Mouse (Mus musculus): ENCODE measurements at regions not wholly inside any gene's neighbourhood (a gene's known extent, or its start where the extent isn't known, plus 50 kb on each side); places are given as distances from the start of the nearest gene placed in this dataset.

GRCm38 (mm10) chr8:126807171-126807768 is 138.4 kb downstream of the Tomm20 start:
- Histone ChIP-seq H3K9ac (ENCODE audit: insufficient read depth, low read depth) (no peak overlapping the region), H3K4me3 (replicated peaks in 1 of 3; ENCODE audit: low read depth in 2 of 3, low read length in 2 of 3, poor library complexity in 1 of 3) (no peak overlapping the region), H3K27ac (ENCODE audit: insufficient read depth, low read depth) (no peak overlapping the region), H3K4me1 (ENCODE audit: control insufficient read depth in 1 of 2, insufficient read depth in 2 of 2) (peaks cover 44 to 65% of the 10 kb centered on the region in 2 experiments), H3K27me3 (replicated peaks) (peaks cover 10% of the 10 kb centered on the region), H3K36me3 (replicated peaks in 1 of 2; ENCODE audit: control insufficient read depth in 1 of 2, insufficient read depth in 1 of 2, low read length in 1 of 2) (peaks cover 0 to 2% of the 10 kb centered on the region in 2 experiments), H3K4me2 (ENCODE audit: insufficient read depth, low read depth, poor library complexity, severe bottlenecking) (no peak overlapping the region), H3K79me2 (replicated peaks; ENCODE audit: control insufficient read depth, extremely low read depth, insufficient read depth, poor library complexity, severe bottlenecking) (no peaks in the 10 kb centered on the region), H3K9me3 (replicated peaks; ENCODE audit: low read length) (no peaks in the 10 kb centered on the region)
- dilution Hi-C loops (cut with MboI; ENCODE audit: extremely low pct_ligation_motif_present, extremely low pct_unique_long_range_greater_than_20kb, low sequenced_read_pairs) (no loop called here), in situ Hi-C loops (cut with MboI; ENCODE audit: low pct_ligation_motif_present, low pct_unique_long_range_greater_than_20kb, low sequenced_read_pairs) (no loop called here)
- TF ChIP-seq ZKSCAN1 (IDR thresholded peaks at IDR 0.05; ENCODE audit: borderline replicate concordance, low read depth, low read length) (no peak), USF2 (conservative IDR thresholded peaks at IDR 0.05; ENCODE audit: low read depth, low read length) (no peak), ELF1 (IDR thresholded peaks at IDR 0.05; ENCODE audit: low read depth, low read length) (no peak), NELFE (IDR thresholded peaks at IDR 0.05; ENCODE audit: low read depth, low read length) (no peak), GABPA (IDR thresholded peaks at IDR 0.05; ENCODE audit: insufficient replicate concordance, low read depth, low read length) (no peak), IRF4 (IDR thresholded peaks at IDR 0.05; ENCODE audit: low read depth, low read length) (no peak), USF1 (IDR thresholded peaks at IDR 0.05; ENCODE audit: low read depth, low read length) (no peak), MAFK (IDR thresholded peaks at IDR 0.05; ENCODE audit: insufficient replicate concordance, low read length) (no peak), NRF1 (IDR thresholded peaks at IDR 0.05; ENCODE audit: low read depth, low read length) (no peak), ETS1 (conservative IDR thresholded peaks at IDR 0.05; ENCODE audit: low read depth, low read length) (no peak)
- no peak for DNase-seq (ENCODE audit: extremely low read depth)

- H3K9me3 ChIP-seq (replicated peaks; ENCODE audit: low read length) = no peaks in the 10 kb centered on the region
- H3K4me3 ChIP-seq (replicated peaks in 1 of 3; ENCODE audit: low read depth in 2 of 3, low read length in 2 of 3, poor library complexity in 1 of 3) = no peak overlapping the region
- no peaks in the 10 kb centered on the region for H3K36me3 ChIP-seq (replicated peaks in 1 of 2; ENCODE audit: control insufficient read depth in 1 of 2, insufficient read depth in 1 of 2, low read length in 1 of 2)
- no peak for DNase-seq (ENCODE audit: extremely low read depth)
- H3K4me1 ChIP-seq (ENCODE audit: control insufficient read depth in 1 of 2, insufficient read depth in 2 of 2) = peaks cover 45 to 69% of the 10 kb centered on the region in 2 experiments
- H3K27me3 ChIP-seq (replicated peaks) = peaks cover 10% of the 10 kb centered on the region
- H3K4me2 ChIP-seq (ENCODE audit: insufficient read depth, low read depth, poor library complexity, severe bottlenecking) = no peak overlapping the region
- in situ Hi-C loops (cut with MboI; ENCODE audit: low pct_ligation_motif_present, low pct_unique_long_range_greater_than_20kb, low sequenced_read_pairs) (no loop called here), dilution Hi-C loops (cut with MboI; ENCODE audit: extremely low pct_ligation_motif_present, extremely low pct_unique_long_range_greater_than_20kb, low sequenced_read_pairs) (no loop called here)
- H3K9ac ChIP-seq (ENCODE audit: insufficient read depth, low read depth) = no peak overlapping the region
- H3K79me2 ChIP-seq (replicated peaks; ENCODE audit: control insufficient read depth, extremely low read depth, insufficient read depth, poor library complexity, severe bottlenecking) = no peaks in the 10 kb centered on the region
- no peak overlapping the region for H3K27ac ChIP-seq (ENCODE audit: insufficient read depth, low read depth)
- TF ChIP-seq GABPA (IDR thresholded peaks at IDR 0.05; ENCODE audit: insufficient replicate concordance, low read depth, low read length) (no peak), TBP (conservative IDR thresholded peaks at IDR 0.05; ENCODE audit: low read depth, low read length) (no peak), IRF4 (IDR thresholded peaks at IDR 0.05; ENCODE audit: low read depth, low read length) (no peak), NRF1 (IDR thresholded peaks at IDR 0.05; ENCODE audit: low read depth, low read length) (no peak), ZC3H11A (IDR thresholded peaks at IDR 0.05; ENCODE audit: low read depth, low read length) (no peak), ZNF384 (IDR thresholded peaks at IDR 0.05; ENCODE audit: low read depth, low read length) (no peak), MAX (IDR thresholded peaks at IDR 0.05; ENCODE audit: low read length) (no peak), CTCF (conservative IDR thresholded peaks at IDR 0.05 in 1 of 2, IDR thresholded peaks at IDR 0.05 in 1 of 2; ENCODE audit: low read depth in 2 of 2, low read length in 2 of 2) (no peak), JUND (conservative IDR thresholded peaks at IDR 0.05; ENCODE audit: low read depth, low read length) (no peak), E2F4 (IDR thresholded peaks at IDR 0.05; ENCODE audit: insufficient replicate concordance, low read depth, low read length) (no peak), POLR2A (IDR thresholded peaks at IDR 0.05; ENCODE audit: low read depth, low read length) (no peak), BHLHE40 (IDR thresholded peaks at IDR 0.05; ENCODE audit: low read depth, low read length) (no peak)
Observed at GRCm38 (mm10) chr8:126806591-126806990, 139.1 kb downstream of the Tomm20 start.
